Mouse (Mus musculus) spleen, adult 2 months (tissue): ENCODE measurements around the gene E2f1. TPM values are rescaled to one million over a fixed set of nuclear protein-coding genes. Genes with fewer than 3 reads are reported as not detected.

ENCODE experiments used
- DNase-seq, 2 experiments: peaks; one replicate each; pipeline versions ENCODE4 v3.0.0 to v3.0.0-alpha.2; 2012 to 2021; ENCODE audit warnings: low spot score in 2 of 2, low read depth in 1 of 2
- H3K27ac ChIP-seq: fragments of 200-500 bp; 2 replicates; pipeline ENCODE4 v1.5.1; 2012; ENCODE audit warnings: low read length, inconsistent platforms; ENCODE audit not compliant: insufficient read depth
- H3K27me3 ChIP-seq: fragments of 200-500 bp; 2 replicates; pipeline ENCODE4 v1.6.1; 2012; ENCODE audit warnings: mild to moderate bottlenecking, moderate library complexity, low read length, inconsistent platforms; ENCODE audit not compliant: control insufficient read depth, insufficient read depth
- H3K36me3 ChIP-seq: fragments of 200-500 bp; 2 replicates; pipeline ENCODE4 v1.6.1; 2012; ENCODE audit warnings: mild to moderate bottlenecking, low read length, inconsistent platforms; ENCODE audit not compliant: control insufficient read depth, insufficient read depth
- H3K4me1 ChIP-seq: fragments of 200-500 bp; 2 replicates; pipeline ENCODE4 v1.6.1; 2011; ENCODE audit warnings: inconsistent platforms; ENCODE audit not compliant: control insufficient read depth, insufficient read depth, insufficient read length
- H3K4me3 ChIP-seq: fragments of 200-500 bp; 2 replicates; pipeline ENCODE4 v1.5.1; 2011; ENCODE audit warnings: mild to moderate bottlenecking, inconsistent platforms; ENCODE audit not compliant: insufficient read depth, insufficient read length; ENCODE audit errors: extremely low read depth
- CTCF ChIP-seq: fragments of 200-500 bp; IDR thresholded peaks from 2 replicates; pipeline ENCODE4 v1.5.1; 2011; ENCODE audit warnings: mild to moderate bottlenecking, inconsistent platforms; ENCODE audit not compliant: insufficient read depth, insufficient read length, insufficient replicate concordance; ENCODE audit errors: extremely low read depth
- POLR2A ChIP-seq: fragments of 200-500 bp; IDR thresholded peaks from 2 replicates; pipeline ENCODE4 v1.6.1; 2011; ENCODE audit warnings: low read depth, low read length, inconsistent platforms
- WGBS: fragments of 180-500 bp; shearing (Covaris S2); methylation state at CpG from one replicate; pipeline ENCODE4 v1.1.7; 2018; 5-methylcytosine and 5-hydroxymethylcytosine counted together
- polyA plus RNA-seq: library from polyadenylated mRNA; depleted of rRNA; stranded (reverse); fragments of >200 nt; gene quantifications from 2 replicates; pipeline ENCODE4 v1.2.3, GENCODE M21; 2012

The E2f1 gene
- polyA plus RNA-seq, 1 experiment: 11.0 TPM

- H3K4me1 ChIP-seq: no peaks in the 10 kb centered on the region
- no peak overlapping the region for H3K4me3 ChIP-seq
- WGBS: 85% methylated on average over 1 of the region's 1 CpGs
- DNase-seq: no peak
- no peak overlapping the region for H3K27ac ChIP-seq
- H3K27me3 ChIP-seq: no peaks in the 10 kb centered on the region
- H3K36me3 ChIP-seq: no peaks in the 10 kb centered on the region
- no peak for TF ChIP-seq CTCF
- no peak for TF ChIP-seq POLR2A
Measured at GRCm38 (mm10) chr2:154581421-154581820, 11.7 kb upstream of the E2f1 start.

GRCm38 (mm10) chr2:154580586-154580985 is 10.9 kb upstream of the E2f1 start:
- TF ChIP-seq POLR2A: no peak
- DNase-seq: no peak
- WGBS: 86% methylated on average over 8 of the region's 8 CpGs

GRCm38 (mm10) chr2:154577744-154578067 is 8.0 kb upstream of the E2f1 start:
- Histone ChIP-seq H3K36me3 (no peaks in the 10 kb centered on the region), H3K4me3 (no peak overlapping the region), H3K4me1 (peaks cover 3% of the 10 kb centered on the region; the same call in 1 of the 2 replicates), H3K27me3 (no peaks in the 10 kb centered on the region), H3K27ac (no peak overlapping the region)
- 96% methylated on average over 6 of the region's 6 CpGs for WGBS
- TF ChIP-seq POLR2A (no peak), CTCF (no peak)
- no peak for DNase-seq

More at GRCm38 (mm10) chr2:154580586-154580985, 10.9 kb upstream of the E2f1 start:
- Histone ChIP-seq H3K27ac (no peak overlapping the region), H3K27me3 (no peaks in the 10 kb centered on the region), H3K4me3 (no peak overlapping the region), H3K36me3 (no peaks in the 10 kb centered on the region), H3K4me1 (no peaks in the 10 kb centered on the region)

- 65% methylated on average over 12 of the region's 12 CpGs for WGBS
- TF ChIP-seq CTCF (no peak), POLR2A (no peak)
- H3K36me3 ChIP-seq: no peaks in the 10 kb centered on the region
- no peak overlapping the region for H3K27ac ChIP-seq
- no peaks in the 10 kb centered on the region for H3K27me3 ChIP-seq
- H3K4me1 ChIP-seq: peaks cover 3% of the 10 kb centered on the region; the same call in 1 of the 2 replicates
- no peak for DNase-seq
- H3K4me3 ChIP-seq: no peak overlapping the region
Measured at GRCm38 (mm10) chr2:154576876-154577743, 7.4 kb upstream of the E2f1 start.

- peaks cover 3% of the 10 kb centered on the region for H3K4me1 ChIP-seq
- no peaks in the 10 kb centered on the region for H3K27me3 ChIP-seq
- 26% methylated on average over 7 of the region's 7 CpGs for WGBS
- H3K27ac ChIP-seq: peak overlapping the region; percentile 79
- TF ChIP-seq POLR2A (no peak), CTCF (no peak)
- peak overlapping the region; percentile 26; the same call in 1 of the 2 replicates for H3K4me3 ChIP-seq
- DNase-seq: peak; percentile 27 to 37
- no peaks in the 10 kb centered on the region for H3K36me3 ChIP-seq
Measured at GRCm38 (mm10) chr2:154574271-154574670, 4.6 kb upstream of the E2f1 start.

- no peaks in the 10 kb centered on the region for H3K36me3 ChIP-seq
- 89% methylated on average over 3 of the region's 3 CpGs for whole genome bisulfite sequencing
- no peak for DNase-seq
- H3K4me1 ChIP-seq: peaks cover 7% of the 10 kb centered on the region
- H3K27ac ChIP-seq: no peak overlapping the region
- no peaks in the 10 kb centered on the region for H3K27me3 ChIP-seq
- H3K4me3 ChIP-seq: no peak overlapping the region
- no peak for TF ChIP-seq CTCF
- TF ChIP-seq POLR2A: no peak
Measured at GRCm38 (mm10) chr2:154572996-154573395, 3.3 kb upstream of the E2f1 start.

- 81% methylated on average over 8 of the region's 8 CpGs for WGBS
- no peak overlapping the region for H3K4me3 ChIP-seq
- no peaks in the 10 kb centered on the region for H3K36me3 ChIP-seq
- no peaks in the 10 kb centered on the region for H3K27me3 ChIP-seq
- TF ChIP-seq CTCF (no peak), POLR2A (no peak)
- peaks cover 7% of the 10 kb centered on the region for H3K4me1 ChIP-seq
- DNase-seq: no peak
- H3K27ac ChIP-seq: no peak overlapping the region
Measured at GRCm38 (mm10) chr2:154571976-154572375, 2.3 kb upstream of the E2f1 start.
